Comparison of ENCODE assay signal across 8 mouse cellular contexts in the genomic region with DNA sequence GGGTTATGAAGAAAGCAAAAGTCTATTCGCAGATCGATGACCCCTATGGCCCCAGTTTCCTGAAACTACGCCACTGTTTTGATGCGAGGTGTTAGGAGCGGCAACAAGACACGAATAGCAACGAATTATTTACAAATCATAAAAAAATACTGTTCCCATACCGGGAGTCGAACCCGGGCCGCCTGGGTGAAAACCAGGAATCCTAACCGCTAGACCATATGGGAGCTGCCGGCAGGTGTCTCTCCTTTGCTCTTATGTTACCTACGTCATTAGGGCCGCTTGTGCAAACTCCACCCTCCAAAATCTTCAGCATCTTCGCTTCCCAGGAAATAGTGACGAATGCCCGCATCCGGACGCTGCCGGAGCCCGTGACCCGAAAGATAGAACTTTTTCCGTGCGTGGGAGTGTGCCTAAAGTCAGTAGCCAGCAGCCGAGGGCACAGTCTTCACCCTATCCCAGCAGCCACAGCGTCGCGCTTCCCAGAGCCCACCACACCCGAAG. TPM values are rescaled to one million over a fixed set of nuclear protein-coding genes. Genes with fewer than 3 reads are reported as not detected.
DNase-seq lines count a peak whose midpoint lies in the region; ATAC-seq and TF ChIP-seq lines count a peak whose summit lies in the region.

No protein-coding gene starts in this region.

- no peak for TF ChIP-seq CTCF in ES-Bruce4 (IDR thresholded peaks at IDR 0.05; ENCODE audit: low read depth, low read length)
- TF ChIP-seq CTCF in stomach, postnatal 0 days (IDR thresholded peaks at IDR 0.05; ENCODE audit: low read depth), result peak; percentile 6; the same call in 1 of the 2 replicates

- H3K9me3 ChIP-seq in ES-Bruce4 (replicated peaks; ENCODE audit: control insufficient read depth, insufficient read depth, low read length, poor library complexity, severe bottlenecking), result peaks cover 19% of the 10 kb centered on the region
- H3K9me3 ChIP-seq in forebrain, embryonic 13.5 days (replicated peaks), result peaks cover 26% of the 10 kb centered on the region
- peaks cover 9% of the 10 kb centered on the region for H3K9me3 ChIP-seq in liver, embryonic 16.5 days (replicated peaks; ENCODE audit: control insufficient read depth, low read length)
- peaks cover 21% of the 10 kb centered on the region for H3K9me3 ChIP-seq in neural tube, embryonic 12.5 days
- H3K9me3 ChIP-seq in stomach, postnatal 0 days (ENCODE audit: control insufficient read depth, low read length), result no peaks in the 10 kb centered on the region; the same call in 1 of the 2 replicates

- H3K4me2 ChIP-seq in forebrain, embryonic 13.5 days, result peak overlapping the region; percentile 72
- H3K4me2 ChIP-seq in liver, embryonic 16.5 days (ENCODE audit: low read depth, low read length), result peak overlapping the region; percentile 85
- H3K4me2 ChIP-seq in neural tube, embryonic 12.5 days (replicated peaks), result peak overlapping the region; percentile 53
- H3K4me2 ChIP-seq in stomach, postnatal 0 days (replicated peaks; ENCODE audit: low read depth), result peak overlapping the region; percentile 75

- no peaks in the 10 kb centered on the region for H3K36me3 ChIP-seq in ES-Bruce4 (ENCODE audit: control insufficient read depth, insufficient read depth, low read length, poor library complexity, severe bottlenecking)
- peaks cover 30% of the 10 kb centered on the region for H3K36me3 ChIP-seq in forebrain, embryonic 13.5 days (ENCODE audit: poor library complexity, severe bottlenecking)
- H3K36me3 ChIP-seq in liver, embryonic 16.5 days (ENCODE audit: control insufficient read depth, insufficient read depth), result peaks cover 8% of the 10 kb centered on the region; the same call in 1 of the 2 replicates
- peaks cover 15% of the 10 kb centered on the region for H3K36me3 ChIP-seq in neural tube, embryonic 12.5 days
- H3K36me3 ChIP-seq in stomach, postnatal 0 days (ENCODE audit: control insufficient read depth, insufficient read depth, low read length), result no peaks in the 10 kb centered on the region; the same call in 1 of the 2 replicates

- under 1% methylated on average over 30 of the region's 30 CpGs for WGBS in forebrain, embryonic 13.5 days
- WGBS in large intestine, adult 2 months, result 2% methylated on average over 30 of the region's 30 CpGs
- under 1% methylated on average over 30 of the region's 30 CpGs for WGBS in liver, embryonic 16.5 days (ENCODE audit: insufficient replicate concordance)
- WGBS in neural tube, embryonic 12.5 days, result under 1% methylated on average over 30 of the region's 30 CpGs
- WGBS in stomach, postnatal 0 days, result under 1% methylated on average over 30 of the region's 30 CpGs

- peak; percentile 13; the same call in 1 of the 2 replicates for ATAC-seq in cerebellum, adult (ENCODE audit: insufficient number of reproducible peaks, low FRiP score, low TSS enrichment)
- peak; percentile 48 for ATAC-seq in forebrain, embryonic 13.5 days
- ATAC-seq in liver, embryonic 16.5 days (ENCODE audit: low read depth), result peak; percentile 9
- ATAC-seq in neural tube, embryonic 12.5 days (ENCODE audit: low FRiP score, low read depth), result 0 out of 2 replicates have a peak, but pooled peaks have one; percentile 7
- ATAC-seq in stomach, postnatal 0 days (ENCODE audit: low FRiP score, low TSS enrichment), result peak; percentile 21; the same call in 1 of the 2 replicates

- DNase-seq in heart, postnatal 10 days, result peak; percentile 93
- peak; percentile 73 for DNase-seq in large intestine, adult 2 months (ENCODE audit: low read depth, low spot score)
- DNase-seq in stomach, postnatal 0 days (ENCODE audit: low spot score), result peak; percentile 91

- peak overlapping the region; percentile 78 for H3K9ac ChIP-seq in ES-Bruce4 (ENCODE audit: low read depth, poor library complexity, severe bottlenecking)
- H3K9ac ChIP-seq in forebrain, embryonic 13.5 days, result peak overlapping the region; percentile 72
- H3K9ac ChIP-seq in liver, embryonic 16.5 days (ENCODE audit: low read depth, low read length), result peak overlapping the region; percentile 62
- peak overlapping the region; percentile 67 for H3K9ac ChIP-seq in neural tube, embryonic 12.5 days
- H3K9ac ChIP-seq in stomach, postnatal 0 days (ENCODE audit: low read length), result peak overlapping the region; percentile 60

- intact Hi-C loops in heart, postnatal 10 days (cut with DNase I), result loop anchor here (10.0 kb wide), 2 partner anchors 430 to 620 kb away; partner anchors contain the start of gene Zfp451

- 0 out of 2 replicates have a peak, but pooled peaks have one; percentile 24 for TF ChIP-seq EP300 in ES-Bruce4 (IDR thresholded peaks at IDR 0.05; ENCODE audit: insufficient read depth, low read depth, low read length)
- TF ChIP-seq EP300 in stomach, postnatal 0 days (optimal IDR thresholded peaks at IDR 0.05), result no peak

- H3K27me3 ChIP-seq in ES-Bruce4 (ENCODE audit: control insufficient read depth, insufficient read depth, low read length, poor library complexity, severe bottlenecking), result no peaks in the 10 kb centered on the region
- H3K27me3 ChIP-seq in forebrain, embryonic 13.5 days, result no peaks in the 10 kb centered on the region
- no peaks in the 10 kb centered on the region for H3K27me3 ChIP-seq in liver, embryonic 16.5 days (ENCODE audit: control insufficient read depth, insufficient read depth, low read depth, low read length)
- no peaks in the 10 kb centered on the region for H3K27me3 ChIP-seq in neural tube, embryonic 12.5 days (replicated peaks)
- no peaks in the 10 kb centered on the region for H3K27me3 ChIP-seq in stomach, postnatal 0 days (ENCODE audit: control insufficient read depth, insufficient read depth, low read length)

- peak overlapping the region; percentile 47; the same call in 1 of the 2 replicates for H3K27ac ChIP-seq in ES-Bruce4 (ENCODE audit: insufficient read depth, low read length)
- H3K27ac ChIP-seq in forebrain, embryonic 13.5 days, result peak overlapping the region; percentile 87
- H3K27ac ChIP-seq in liver, embryonic 16.5 days (ENCODE audit: low read length), result peak overlapping the region; percentile 48; the same call in 1 of the 2 replicates
- H3K27ac ChIP-seq in neural tube, embryonic 12.5 days, result no peak overlapping the region
- H3K27ac ChIP-seq in stomach, postnatal 0 days (replicated peaks), result peak overlapping the region; percentile 65

- H3K4me1 ChIP-seq in ES-Bruce4 (ENCODE audit: control insufficient read depth, insufficient read depth, low read length), result no peaks in the 10 kb centered on the region
- peaks cover 26% of the 10 kb centered on the region for H3K4me1 ChIP-seq in forebrain, embryonic 13.5 days
- peaks cover 20% of the 10 kb centered on the region for H3K4me1 ChIP-seq in liver, embryonic 16.5 days (ENCODE audit: control insufficient read depth, low read depth, low read length)
- peaks cover 10% of the 10 kb centered on the region for H3K4me1 ChIP-seq in neural tube, embryonic 12.5 days
- no peaks in the 10 kb centered on the region for H3K4me1 ChIP-seq in stomach, postnatal 0 days (replicated peaks; ENCODE audit: control insufficient read depth, insufficient read depth)

- no peak for TF ChIP-seq POLR2A in ES-Bruce4 (IDR thresholded peaks at IDR 0.05; ENCODE audit: insufficient read depth, low read length)

- peak overlapping the region; percentile 100 for H3K4me3 ChIP-seq in ES-Bruce4 (ENCODE audit: low read depth, low read length)
- H3K4me3 ChIP-seq in forebrain, embryonic 13.5 days, result peak overlapping the region; percentile 63
- H3K4me3 ChIP-seq in liver, embryonic 16.5 days (ENCODE audit: low read depth, low read length), result peak overlapping the region; percentile 79
- peak overlapping the region; percentile 50 for H3K4me3 ChIP-seq in neural tube, embryonic 12.5 days
- peak overlapping the region; percentile 57 for H3K4me3 ChIP-seq in stomach, postnatal 0 days (ENCODE audit: low read depth, low read length)

RNA-seq across cellular contexts. Expression of gene Ccdc115, which starts 4.8 kb away (rescaled TPM):
- 15.5 and 15.6 TPM in 2 replicates for polyA plus RNA-seq in ES-Bruce4 (2011; ENCODE audit: insufficient read depth, insufficient read length, low read depth, missing spikeins)
- polyA plus RNA-seq in forebrain, embryonic 13.5 days (2015; fragmentation: Nextera tagmentation; extraction: Ambion mirVana), result 68.2 and 75.1 TPM in 2 replicates
- total RNA-seq in heart, postnatal 10 days (2021), result 10 to 100 TPM; 14.0 to 17.4 TPM
- 16.6 and 20.1 TPM in 2 replicates for polyA plus RNA-seq in large intestine, adult 2 months (2012; rRNA removed)
- polyA plus RNA-seq in liver, embryonic 16.5 days (2015; fragmentation: Nextera tagmentation; extraction: Ambion mirVana), result 20.8 and 23.0 TPM in 2 replicates
- polyA plus RNA-seq in neural tube, embryonic 12.5 days (2016; fragmentation: Nextera tagmentation; extraction: Ambion mirVana), result 64.1 and 64.5 TPM in 2 replicates
- polyA plus RNA-seq in stomach, postnatal 0 days (2015; fragmentation: Nextera tagmentation; extraction: Ambion mirVana), result 37.1 and 39.3 TPM in 2 replicates

RNA-seq across cellular contexts. Expression of gene Imp4, which starts 4.9 kb away (rescaled TPM):
- polyA plus RNA-seq in ES-Bruce4 (2011; ENCODE audit: insufficient read depth, insufficient read length, low read depth, missing spikeins), result 42.2 and 49.2 TPM in 2 replicates
- 66.7 and 67.0 TPM in 2 replicates for polyA plus RNA-seq in forebrain, embryonic 13.5 days (2015; fragmentation: Nextera tagmentation; extraction: Ambion mirVana)
- 10 to 100 TPM; 33.9 to 36.0 TPM for total RNA-seq in heart, postnatal 10 days (2021)
- 36.5 and 52.1 TPM in 2 replicates for polyA plus RNA-seq in large intestine, adult 2 months (2012; rRNA removed)
- 44.6 and 46.8 TPM in 2 replicates for polyA plus RNA-seq in liver, embryonic 16.5 days (2015; fragmentation: Nextera tagmentation; extraction: Ambion mirVana)
- 77.3 and 80.3 TPM in 2 replicates for polyA plus RNA-seq in neural tube, embryonic 12.5 days (2016; fragmentation: Nextera tagmentation; extraction: Ambion mirVana)
- 52.3 and 52.9 TPM in 2 replicates for polyA plus RNA-seq in stomach, postnatal 0 days (2015; fragmentation: Nextera tagmentation; extraction: Ambion mirVana)

RNA-seq across cellular contexts. Expression of gene Ptpn18, which starts 24.9 kb away (rescaled TPM):
- 3.2 and 5.6 TPM in 2 replicates for polyA plus RNA-seq in ES-Bruce4 (2011; ENCODE audit: insufficient read depth, insufficient read length, low read depth, missing spikeins)
- 3.6 and 5.8 TPM in 2 replicates for polyA plus RNA-seq in forebrain, embryonic 13.5 days (2015; fragmentation: Nextera tagmentation; extraction: Ambion mirVana)
- 1 to 10 TPM; 6.6 to 8.2 TPM for total RNA-seq in heart, postnatal 10 days (2021)
- 64.2 and 84.7 TPM in 2 replicates for polyA plus RNA-seq in large intestine, adult 2 months (2012; rRNA removed)
- polyA plus RNA-seq in liver, embryonic 16.5 days (2015; fragmentation: Nextera tagmentation; extraction: Ambion mirVana), result 16.7 and 19.2 TPM in 2 replicates
- polyA plus RNA-seq in neural tube, embryonic 12.5 days (2016; fragmentation: Nextera tagmentation; extraction: Ambion mirVana), result 5.2 and 7.7 TPM in 2 replicates
- polyA plus RNA-seq in stomach, postnatal 0 days (2015; fragmentation: Nextera tagmentation; extraction: Ambion mirVana), result 26.9 and 29.4 TPM in 2 replicates

Comparison
In these comparisons a context has a peak if more than half of its experiments do, and no peak if none do; other contexts are left out.
1. H3K4me3 ChIP-seq: peak in every context shown above with its lines; median percentile 100 in ES-Bruce4; 79 in liver, embryonic 16.5 days; 63 in forebrain, embryonic 13.5 days; 57 in stomach, postnatal 0 days; 50 in neural tube, embryonic 12.5 days.